8 mouse cellular contexts compared by ENCODE assay signal in the genomic region with DNA sequence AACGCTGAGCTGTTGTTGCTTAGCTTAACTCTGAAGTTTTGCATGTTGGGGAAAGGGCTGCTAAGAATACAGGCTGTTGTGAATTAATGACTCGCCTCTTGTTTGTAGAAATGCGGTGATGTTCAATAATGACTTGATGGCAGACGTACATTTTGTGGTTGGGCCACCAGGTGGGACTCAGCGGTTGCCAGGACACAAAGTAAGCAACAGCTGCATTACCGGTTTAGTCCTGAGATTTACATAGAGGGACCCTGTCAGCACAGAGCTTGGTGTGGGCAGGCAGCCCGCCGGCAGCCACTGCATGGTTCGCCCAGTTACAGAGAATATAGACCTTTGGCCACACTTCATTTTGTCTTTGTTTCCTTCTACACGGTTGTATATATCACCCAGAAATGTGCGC. TPM values are rescaled to one million over a fixed set of nuclear protein-coding genes. Genes with fewer than 3 reads are reported as not detected.
A peak's percentile ranks its signal among the peaks of the same experiment; 100 is the strongest.
DNase-seq lines count a peak whose midpoint lies in the region; ATAC-seq and TF ChIP-seq lines count a peak whose summit lies in the region.

No protein-coding gene starts in this region.

- no peak for ATAC-seq in heart, postnatal 0 days (ENCODE audit: insufficient read depth, low read depth)
- no peak for ATAC-seq in erythroid progenitor cell, adult 5-6 weeks (replicated peaks; ENCODE audit: low FRiP score, poor library complexity, severe bottlenecking)

- peaks cover 3% of the 10 kb centered on the region for H3K79me2 ChIP-seq in heart, adult 2 months (replicated peaks; ENCODE audit: control insufficient read depth, insufficient read depth, low read length)

- peak overlapping the region; percentile 72 for H3K9ac ChIP-seq in heart, adult 2 months (ENCODE audit: low read depth, low read length)
- H3K9ac ChIP-seq in heart, postnatal 0 days (replicated peaks; ENCODE audit: low read depth, low read length), result peak overlapping the region; percentile 59

- peak overlapping the region; percentile 71 for H3K4me2 ChIP-seq in heart, postnatal 0 days (ENCODE audit: low read depth, low read length)

- H3K36me3 ChIP-seq in heart, adult 2 months (ENCODE audit: control insufficient read depth, insufficient read depth, low read length), result peaks cover 2% of the 10 kb centered on the region; the same call in 1 of the 2 replicates
- peaks cover 14% of the 10 kb centered on the region for H3K36me3 ChIP-seq in heart, postnatal 0 days (replicated peaks; ENCODE audit: control insufficient read depth, insufficient read depth, low read length)

- no peaks in the 10 kb centered on the region for H3K9me3 ChIP-seq in heart, postnatal 0 days (replicated peaks; ENCODE audit: control insufficient read depth, low read length)

- no peak for TF ChIP-seq EP300 in heart, adult 2 months (IDR thresholded peaks at IDR 0.05; ENCODE audit: insufficient read depth, low read depth, low read length)
- no peak for TF ChIP-seq EP300 in heart, postnatal 0 days (IDR thresholded peaks at IDR 0.05; ENCODE audit: low read depth)

- peak overlapping the region; percentile 66 for H3K4me3 ChIP-seq in heart, adult 2 months
- H3K4me3 ChIP-seq in cerebellum, adult 2 months (replicated peaks; ENCODE audit: insufficient read depth, low read depth, low read length), result peak overlapping the region; percentile 100
- peak overlapping the region; percentile 58 for H3K4me3 ChIP-seq in heart, postnatal 0 days (ENCODE audit: low read depth, low read length)

- no peak for TF ChIP-seq POLR2A in heart, adult 2 months (IDR thresholded peaks at IDR 0.05; ENCODE audit: insufficient read depth, low read depth, low read length)
- TF ChIP-seq POLR2A in cerebellum, adult 2 months (IDR thresholded peaks at IDR 0.05; ENCODE audit: borderline replicate concordance, insufficient read depth, low read length), result no peak

- 34% methylated on average over 11 of the region's 11 CpGs for WGBS in heart, adult 2 months
- WGBS in cerebellum, adult 2 months, result 4% methylated on average over 11 of the region's 11 CpGs
- WGBS in heart, postnatal 0 days, result 45% methylated on average over 11 of the region's 11 CpGs

- peaks cover 8% of the 10 kb centered on the region for H3K4me1 ChIP-seq in heart, adult 2 months (ENCODE audit: control insufficient read depth, insufficient read depth, low read length)
- H3K4me1 ChIP-seq in cerebellum, adult 2 months (ENCODE audit: control insufficient read depth, insufficient read depth, low read length), result peaks cover 9% of the 10 kb centered on the region
- peaks cover 14% of the 10 kb centered on the region for H3K4me1 ChIP-seq in heart, postnatal 0 days (ENCODE audit: control insufficient read depth, insufficient read depth)

- intact Hi-C loops in heart, adult 2 months (cut with DNase I), result loop anchor here (1.0 to 10.0 kb wide), 7 partner anchors 15 to 247 kb away; a partner anchor contains a TSS

- peak; percentile 30 to 52 for DNase-seq in heart, adult 2 months
- DNase-seq in heart, postnatal 4 days, result no peak
- peak; percentile 58 to 66 for DNase-seq in cerebellum, adult 2 months
- no peak for DNase-seq in heart, postnatal 0 days (ENCODE audit: low spot score)
- peak; percentile 36 for DNase-seq in mesoderm, embryonic 11.5 days (ENCODE audit: low read depth, low spot score)
- no peak for DNase-seq in frontal cortex, postnatal 10 days (ENCODE audit: low spot score in 2 of 2)
- DNase-seq in adrenal gland, adult 18-20 months (ENCODE audit: low spot score in 2 of 2), result no peak

- peak; percentile 40 for TF ChIP-seq CTCF in heart, adult 2 months (IDR thresholded peaks at IDR 0.05)
- peak; percentile 17; the same call in 1 of the 2 replicates for TF ChIP-seq CTCF in cerebellum, adult 2 months (IDR thresholded peaks at IDR 0.05; ENCODE audit: borderline replicate concordance, insufficient read depth, low read depth, low read length)
- no peak for TF ChIP-seq CTCF in heart, postnatal 0 days (IDR thresholded peaks at IDR 0.05; ENCODE audit: low read depth)

- H3K27ac ChIP-seq in heart, adult 2 months, result peak overlapping the region; percentile 80
- H3K27ac ChIP-seq in cerebellum, adult 2 months (ENCODE audit: insufficient read depth, low read length), result peak overlapping the region; percentile 97
- H3K27ac ChIP-seq in heart, postnatal 0 days (ENCODE audit: low read depth), result peak overlapping the region; percentile 77

- no peaks in the 10 kb centered on the region for H3K27me3 ChIP-seq in heart, adult 2 months (ENCODE audit: control insufficient read depth, insufficient read depth, low read length)
- no peaks in the 10 kb centered on the region for H3K27me3 ChIP-seq in cerebellum, adult 2 months (ENCODE audit: control insufficient read depth, insufficient read depth, low read length)
- H3K27me3 ChIP-seq in heart, postnatal 0 days (ENCODE audit: control insufficient read depth, insufficient read depth, low read length), result no peaks in the 10 kb centered on the region

RNA-seq across cellular contexts. Expression of a gene that starts 23.3 kb away (rescaled TPM):
- 10 to 100 TPM; 12.9 to 14.4 TPM for total RNA-seq in heart, adult 2 months (2021)
- 7.1 and 10.5 TPM in 2 replicates for polyA plus RNA-seq in heart, adult 2 months (2012; rRNA removed)
- 10 to 100 TPM; 22.3 to 22.7 TPM for total RNA-seq in heart, postnatal 4 days (2021)
- 183 and 201 TPM in 2 replicates for polyA plus RNA-seq in cerebellum, adult 2 months (2012; rRNA removed)
- total RNA-seq in heart, postnatal 0 days (2014; rRNA removed; ENCODE audit: low replicate concordance), result 15.6 and 18.7 TPM in 2 replicates
- polyA plus RNA-seq in heart, postnatal 0 days (2015; fragmentation: Nextera tagmentation; extraction: Ambion mirVana), result 8.2 and 8.5 TPM in 2 replicates
- total RNA-seq in adrenal gland, adult 18-20 months (2021), result 10 to 100 TPM; 16.2 to 21.8 TPM
- not detected in 2 replicates for total RNA-seq in erythroid progenitor cell, adult 5-6 weeks (2015; ENCODE audit: low replicate concordance)
- total RNA-seq in erythroid progenitor cell, adult 5-6 weeks (2017; ENCODE audit: low replicate concordance), result not detected in 2 replicates

Comparison
In these comparisons a context has a peak if more than half of its experiments do, and no peak if none do; other contexts are left out.
1. DNase-seq: peak in heart, adult 2 months (2 of 2), cerebellum, adult 2 months (2 of 2) and mesoderm, embryonic 11.5 days (single experiment); none in heart, postnatal 4 days (single experiment), heart, postnatal 0 days (single experiment), frontal cortex, postnatal 10 days (0 of 2) and adrenal gland, adult 18-20 months (0 of 2).
2. RNA of a gene that starts 23.3 kb away (total RNA-seq): 22.3 to 22.7 TPM in heart, postnatal 4 days, 16.2 to 21.8 TPM in adrenal gland, adult 18-20 months, 15.6 to 18.7 TPM in heart, postnatal 0 days and 12.9 to 14.4 TPM in heart, adult 2 months; not detected in erythroid progenitor cell, adult 5-6 weeks; every median in the first group is over 10 times any median in the second.
3. Peak in every context shown above with its lines, with median percentiles within 50 percentile points of each other: H3K27ac ChIP-seq and H3K4me3 ChIP-seq.